Mouse (Mus musculus) cerebellum, adult 9-10 months (tissue): Measurements from ENCODE around the gene Olfr1509.
"Not testable (repeated sequence)": the region's sequence is repeated elsewhere in the genome, so short reads cannot be mapped to it uniquely, and the experiment has no call there.

Source experiments
- DNase-seq: peaks from one replicate; pipeline ENCODE4 v3.0.0; 2022

Gene Olfr1509

GRCm38 (mm10) chr14:52442690-52443089 is at the start of gene Olfr1509:
TSS of gene Olfr1509 (plus strand) at chr14:52442990.
- no peak for DNase-seq

DNA sequence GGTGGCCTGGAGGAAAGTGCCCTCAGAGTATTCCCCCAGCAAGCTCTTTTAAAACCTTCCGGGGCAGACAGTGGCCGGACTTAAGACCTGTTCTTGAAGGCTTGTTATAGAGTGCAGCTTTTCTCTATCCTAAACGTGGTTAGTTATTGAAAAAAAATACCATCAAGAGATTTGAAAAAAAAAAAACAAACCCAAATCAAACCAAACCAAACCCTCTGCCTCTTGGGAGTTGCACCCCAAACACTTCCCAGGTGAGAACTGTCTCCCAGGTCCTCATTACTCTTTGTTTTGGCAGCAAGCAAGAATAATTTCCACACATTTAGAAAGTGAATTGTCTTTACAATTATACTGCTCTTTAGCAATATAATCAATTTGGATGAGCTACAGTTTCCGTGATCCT is 45.5 kb upstream of the Olfr1509 start, which contains the start of gene Olfr1511:
Gene Olfr1511 (minus strand): TSS at position 101 of the 400 bp plus-strand sequence.
- DNase-seq, result no peak

GRCm38 (mm10) chr14:52410142-52410919 is 32.5 kb upstream of the Olfr1509 start:
- DNase-seq, result not testable (repeated sequence)

GRCm38 (mm10) chr14:52414273-52414672 is 28.5 kb upstream of the Olfr1509 start, which contains the start of gene Olfr1510:
TSS of gene Olfr1510 (minus strand) at chr14:52414373.
- DNase-seq, result no peak

DNA sequence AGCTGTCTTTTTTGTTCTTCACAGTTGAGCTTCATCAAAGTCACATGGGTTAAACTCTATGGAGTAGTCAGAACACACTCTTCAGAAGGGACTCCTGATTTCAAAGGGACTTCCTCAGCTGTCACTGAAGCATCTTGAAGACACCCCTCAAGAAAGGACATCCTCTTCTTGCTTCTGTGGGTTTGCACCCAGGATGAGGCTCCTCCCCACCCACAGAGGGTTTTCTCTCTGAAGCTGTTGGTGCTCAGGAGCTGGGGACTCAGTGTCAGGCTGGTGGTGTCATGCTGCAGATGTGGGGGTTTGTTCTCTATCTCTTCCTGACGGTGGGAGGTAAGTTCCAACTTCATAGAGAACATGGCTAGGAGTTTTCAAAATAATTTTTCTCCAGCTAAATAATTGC is 15.1 kb upstream of the Olfr1509 start:
- no peak for DNase-seq

DNA sequence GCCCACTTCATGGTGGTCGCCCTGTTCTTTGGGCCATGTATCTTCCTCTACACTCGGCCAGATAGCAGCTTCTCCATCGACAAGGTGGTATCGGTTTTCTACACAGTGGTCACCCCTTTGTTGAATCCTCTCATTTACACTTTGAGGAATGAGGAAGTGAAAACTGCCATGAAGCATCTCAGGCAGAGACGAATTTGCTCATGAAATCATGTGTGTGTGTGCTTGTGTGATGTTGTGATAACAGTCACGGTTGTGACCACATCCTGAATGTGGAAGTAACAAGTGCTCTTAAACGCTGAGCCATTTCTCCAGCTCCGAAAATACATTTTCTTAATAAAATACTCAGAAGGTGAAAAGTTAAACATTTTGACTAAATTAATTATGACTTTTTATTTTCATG is 8.3 kb downstream of the Olfr1509 start:
- DNase-seq, result no peak

DNA sequence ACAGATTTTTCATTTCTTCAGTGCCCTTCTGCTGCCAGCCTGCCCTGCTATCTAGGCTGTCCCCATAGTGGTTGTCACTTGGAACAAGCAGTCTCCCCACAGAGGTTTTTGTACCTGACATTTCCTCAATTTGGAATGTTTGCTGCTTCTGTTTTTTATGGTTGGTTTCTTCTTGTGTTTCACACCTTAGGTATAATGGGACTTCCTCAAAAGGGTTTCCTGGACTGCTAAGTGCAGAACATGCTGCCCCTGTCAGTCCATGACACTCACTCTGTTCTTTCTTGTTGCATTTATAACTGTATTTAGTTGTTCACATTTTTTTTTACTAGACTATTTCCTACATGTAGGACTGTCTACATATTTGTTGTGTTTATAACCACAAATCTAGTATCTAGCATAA is 19.1 kb downstream of the Olfr1509 start:
- no peak for DNase-seq

- no peak for DNase-seq
Observed at GRCm38 (mm10) chr14:52465738-52466137, 22.9 kb downstream of the Olfr1509 start.

DNA sequence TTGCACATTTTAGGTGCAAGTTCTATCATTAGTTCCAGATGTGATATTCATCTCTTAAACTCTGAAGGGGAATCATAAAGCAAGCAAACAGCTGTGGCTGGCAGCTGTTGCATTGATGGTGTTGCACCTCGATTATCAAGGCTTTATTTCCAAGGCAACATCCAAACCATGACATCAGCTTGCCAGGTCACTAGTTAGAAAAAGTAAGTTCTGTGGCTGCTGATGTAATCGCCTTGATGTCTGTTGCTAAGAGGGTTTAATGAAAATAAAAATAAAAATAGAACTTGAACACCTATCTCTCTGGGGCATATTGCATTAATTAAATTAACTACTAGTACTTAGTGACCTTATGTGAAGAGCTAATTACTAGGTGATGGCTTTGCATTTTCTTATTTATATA is 24.6 kb downstream of the Olfr1509 start, which contains the start of gene Olfr1508:
Gene Olfr1508 (minus strand): TSS at position 101 of the 400 bp plus-strand sequence.
- DNase-seq, result no peak

GRCm38 (mm10) chr14:52495516-52495915 is 52.7 kb downstream of the Olfr1509 start, which contains the start of gene Olfr1507:
TSS of gene Olfr1507 (minus strand) at chr14:52495749.
- DNase-seq, result no peak
